Mouse (Mus musculus) G1E (cell line): Measurements from ENCODE around the gene Atg7.

Experiments
- CTCF ChIP-seq: IDR thresholded peaks from 2 replicates; pipeline ENCODE4 v1.5.1; 2012; ENCODE audit warnings: low read depth, low read length, inconsistent platforms, mixed read lengths
- GATA1 ChIP-seq: IDR thresholded peaks from 2 replicates; pipeline ENCODE4 v1.6.1; 2012; ENCODE audit warnings: borderline replicate concordance, low read length, inconsistent platforms, mixed read lengths
- GATA2 ChIP-seq: IDR thresholded peaks from 2 replicates; pipeline ENCODE4 v1.6.1; 2012; ENCODE audit warnings: low read depth, low read length, inconsistent platforms, borderline replicate concordance
- POLR2AphosphoS5 ChIP-seq: IDR thresholded peaks from 2 replicates; pipeline ENCODE4 v1.6.1; 2012; ENCODE audit warnings: low read depth, low read length, inconsistent platforms; ENCODE audit not compliant: insufficient replicate concordance
- TAL1 ChIP-seq: conservative IDR thresholded peaks from 2 replicates; pipeline ENCODE4 v1.6.1; 2012; ENCODE audit warnings: low read depth, low read length, inconsistent platforms, mixed read lengths

- TF ChIP-seq CTCF: no peak
- TF ChIP-seq POLR2AphosphoS5: no peak
- TF ChIP-seq TAL1: no peak
- no peak for TF ChIP-seq GATA1
- TF ChIP-seq GATA2: no peak
These were observed 259.0 kb downstream of the Atg7 start for GRCm38 (mm10) chr6:114901921-114902320.
